Mouse (Mus musculus) gastrocnemius, postnatal 10 days (tissue): ENCODE results near the gene Sptbn4. TPM values are rescaled to one million over a fixed set of nuclear protein-coding genes. Genes with fewer than 3 reads are reported as not detected.

Experiments used
- DNase-seq: peaks from one replicate; pipeline ENCODE4 v3.0.0; 2021; ENCODE audit warnings: mixed read lengths
- total RNA-seq, 2 experiments: library from RNA; stranded (reverse); gene quantifications; 2 replicates each; pipeline ENCODE4 v1.2.3; 2021

Sptbn4 gene
- total RNA-seq, 2 experiments from 2014 or later = 0.20 to 0.28 TPM

GRCm38 (mm10) chr7:27345444-27345843, 102.0 kb downstream of the Sptbn4 start:
- no peak for DNase-seq

- no peak for DNase-seq
Measured at GRCm38 (mm10) chr7:27342595-27342994, 104.9 kb downstream of the Sptbn4 start.

- DNase-seq = no peak
Measured at GRCm38 (mm10) chr7:27339519-27339918, 108.0 kb downstream of the Sptbn4 start.

- no peak for DNase-seq
Measured at GRCm38 (mm10) chr7:27339114-27339513, 108.4 kb downstream of the Sptbn4 start.

- DNase-seq = peak; percentile 28
Measured at GRCm38 (mm10) chr7:27337175-27337853, 110.2 kb downstream of the Sptbn4 start, which contains the start of gene Ltbp4. Gene Ltbp4, minus strand, starts transcription at chr7:27337692.

GRCm38 (mm10) chr7:27335928-27336823, 111.3 kb downstream of the Sptbn4 start:
- peak; percentile 94 for DNase-seq

- no peak for DNase-seq
Measured at GRCm38 (mm10) chr7:27335011-27335720, 112.3 kb downstream of the Sptbn4 start.

GRCm38 (mm10) chr7:27334405-27334911, 113.0 kb downstream of the Sptbn4 start:
- DNase-seq = peak; percentile 48

- DNase-seq = peak; percentile 55
Measured at GRCm38 (mm10) chr7:27333316-27333941, 114.1 kb downstream of the Sptbn4 start.

- peak; percentile 94 for DNase-seq
Measured at GRCm38 (mm10) chr7:27332353-27333199, 114.9 kb downstream of the Sptbn4 start.

- DNase-seq = no peak
Measured at GRCm38 (mm10) chr7:27331854-27332253, 115.6 kb downstream of the Sptbn4 start.

- peak; percentile 43 for DNase-seq
Measured at GRCm38 (mm10) chr7:27331541-27331851, 116.0 kb downstream of the Sptbn4 start.

- peak; percentile 92 for DNase-seq
Measured at GRCm38 (mm10) chr7:27330709-27331540, 116.6 kb downstream of the Sptbn4 start.

GRCm38 (mm10) chr7:27329981-27330380, 117.5 kb downstream of the Sptbn4 start:
- DNase-seq = no peak

- DNase-seq = peak; percentile 95
Measured at GRCm38 (mm10) chr7:27329326-27329947, 118.0 kb downstream of the Sptbn4 start.

GRCm38 (mm10) chr7:27328648-27329047, 118.8 kb downstream of the Sptbn4 start:
- DNase-seq = peak; percentile 80

- DNase-seq = no peak
Measured at GRCm38 (mm10) chr7:27328161-27328560, 119.3 kb downstream of the Sptbn4 start.

GRCm38 (mm10) chr7:27327500-27327899, 120.0 kb downstream of the Sptbn4 start:
- DNase-seq = no peak

- no peak for DNase-seq
Measured at GRCm38 (mm10) chr7:27326101-27326880, 121.2 kb downstream of the Sptbn4 start.
